Mouse (Mus musculus) stomach, postnatal 0 days (tissue): ENCODE measurements around the gene Farp2.

ENCODE experiments used
- CTCF ChIP-seq: IDR thresholded peaks from 2 replicates; pipeline ENCODE4 v1.5.1; 2016; ENCODE audit warnings: antibody characterized with exemption, low read depth, mild to moderate bottlenecking, moderate library complexity
- EP300 ChIP-seq: optimal IDR thresholded peaks from 2 replicates; pipeline ENCODE3; 2016; ENCODE audit warnings: antibody characterized with exemption

- TF ChIP-seq CTCF = no peak
- no peak for TF ChIP-seq EP300
These were observed 17.9 kb downstream of the Farp2 start for GRCm38 (mm10) chr1:93529801-93530200.
